Mouse (Mus musculus): ENCODE results near the gene Lhpp.

GRCm38 (mm10) chr7:132581441-132581840 is 29.0 kb upstream of the Lhpp start:
- TF ChIP-seq CTCF (IDR thresholded peaks at IDR 0.05; ENCODE audit: low read depth) (no peak), EP300 (IDR thresholded peaks at IDR 0.05; ENCODE audit: low read depth) (no peak)
